In genomic region chr12:108794078-108794711, GRCm38 (mm10) we compare ENCODE assay signal across 8 mouse cellular contexts. TPM values are rescaled to one million over a fixed set of nuclear protein-coding genes. Genes with fewer than 3 reads are reported as not detected.
DNase-seq lines count a peak whose midpoint lies in the region; ATAC-seq and TF ChIP-seq lines count a peak whose summit lies in the region.

No protein-coding gene starts in this region.

- peak; percentile 61 for DNase-seq in c-Kit-positive CD71-negative TER-119-negative erythroid progenitor cells, embryonic 14.5 days (ENCODE audit: low read depth)
- peak; percentile 92 for DNase-seq in forebrain, embryonic 11.5 days (ENCODE audit: low spot score)
- peak; percentile 93 for DNase-seq in heart, postnatal 0 days (ENCODE audit: low spot score)
- DNase-seq in kidney, postnatal 4 days, result peak; percentile 86 to 92
- peak; percentile 80 to 84 for DNase-seq in lung, adult 18-20 months

- TF ChIP-seq CTCF in E14TG2a.4 (conservative IDR thresholded peaks at IDR 0.05; ENCODE audit: low read length), result no peak
- TF ChIP-seq CTCF in heart, postnatal 0 days (IDR thresholded peaks at IDR 0.05; ENCODE audit: low read depth), result no peak
- no peak for TF ChIP-seq CTCF in testis, adult 2 months (IDR thresholded peaks at IDR 0.05; ENCODE audit: control insufficient read depth, insufficient read depth, insufficient replicate concordance, low read depth, low read length)

- peak overlapping the region; percentile 97 for H3K27ac ChIP-seq in forebrain, embryonic 11.5 days (ENCODE audit: low read depth, low read length)
- H3K27ac ChIP-seq in heart, postnatal 0 days (ENCODE audit: low read depth), result peak overlapping the region; percentile 99
- peak overlapping the region; percentile 98 for H3K27ac ChIP-seq in neural tube, embryonic 14.5 days (ENCODE audit: low read depth, low read length)
- peak overlapping the region; percentile 94 for H3K27ac ChIP-seq in testis, adult 2 months (ENCODE audit: control insufficient read depth, insufficient read depth, low read depth, low read length)

- peak overlapping the region; percentile 79 for H3K4me2 ChIP-seq in forebrain, embryonic 11.5 days (ENCODE audit: low read depth, low read length, severe bottlenecking)
- H3K4me2 ChIP-seq in heart, postnatal 0 days (ENCODE audit: low read depth, low read length), result peak overlapping the region; percentile 72
- H3K4me2 ChIP-seq in neural tube, embryonic 14.5 days (ENCODE audit: low read depth, low read length), result peak overlapping the region; percentile 89

- no peaks in the 10 kb centered on the region for H3K9me3 ChIP-seq in E14TG2a.4 (ENCODE audit: low read length)
- H3K9me3 ChIP-seq in forebrain, embryonic 11.5 days (ENCODE audit: control insufficient read depth, low read length), result no peaks in the 10 kb centered on the region
- H3K9me3 ChIP-seq in heart, postnatal 0 days (replicated peaks; ENCODE audit: control insufficient read depth, low read length), result no peaks in the 10 kb centered on the region
- H3K9me3 ChIP-seq in neural tube, embryonic 14.5 days (ENCODE audit: control insufficient read depth, low read length), result no peaks in the 10 kb centered on the region

- H3K4me3 ChIP-seq in E14TG2a.4 (replicated peaks; ENCODE audit: low read length), result peak overlapping the region; percentile 94
- H3K4me3 ChIP-seq in forebrain, embryonic 11.5 days (ENCODE audit: low read depth, low read length), result peak overlapping the region; percentile 100
- H3K4me3 ChIP-seq in heart, postnatal 0 days (ENCODE audit: low read depth, low read length), result peak overlapping the region; percentile 97
- H3K4me3 ChIP-seq in neural tube, embryonic 14.5 days (ENCODE audit: low read depth, low read length), result peak overlapping the region; percentile 99
- H3K4me3 ChIP-seq in testis, adult 2 months (ENCODE audit: control insufficient read depth, low read depth, low read length), result peak overlapping the region; percentile 91

- peaks cover 64% of the 10 kb centered on the region for H3K4me1 ChIP-seq in E14TG2a.4 (replicated peaks; ENCODE audit: low read depth, low read length)
- H3K4me1 ChIP-seq in forebrain, embryonic 11.5 days (replicated peaks; ENCODE audit: control insufficient read depth, insufficient read depth, low read length), result peaks cover 6% of the 10 kb centered on the region; the same call in 1 of the 2 replicates
- peaks cover 15% of the 10 kb centered on the region for H3K4me1 ChIP-seq in heart, postnatal 0 days (ENCODE audit: control insufficient read depth, insufficient read depth)
- H3K4me1 ChIP-seq in neural tube, embryonic 14.5 days (ENCODE audit: control insufficient read depth, insufficient read depth, low read length), result peaks cover 30% of the 10 kb centered on the region
- H3K4me1 ChIP-seq in testis, adult 2 months (ENCODE audit: control insufficient read depth, insufficient read depth, low read length), result peaks cover 4% of the 10 kb centered on the region; the same call in 1 of the 2 replicates

- H3K27me3 ChIP-seq in E14TG2a.4 (ENCODE audit: insufficient read depth, low read length), result no peaks in the 10 kb centered on the region
- H3K27me3 ChIP-seq in forebrain, embryonic 11.5 days (ENCODE audit: control insufficient read depth, insufficient read depth, low read length), result no peaks in the 10 kb centered on the region
- H3K27me3 ChIP-seq in heart, postnatal 0 days (ENCODE audit: control insufficient read depth, insufficient read depth, low read length), result no peaks in the 10 kb centered on the region
- H3K27me3 ChIP-seq in neural tube, embryonic 14.5 days (ENCODE audit: control insufficient read depth, insufficient read depth, low read length), result no peaks in the 10 kb centered on the region; the same call in 1 of the 2 replicates
- H3K27me3 ChIP-seq in testis, adult 2 months (ENCODE audit: control insufficient read depth, insufficient read depth, low read length), result no peaks in the 10 kb centered on the region

- no peak for TF ChIP-seq EP300 in heart, postnatal 0 days (IDR thresholded peaks at IDR 0.05; ENCODE audit: low read depth)

- ATAC-seq in forebrain, embryonic 11.5 days (replicated peaks; ENCODE audit: low FRiP score), result peak; percentile 59
- ATAC-seq in heart, postnatal 0 days (ENCODE audit: insufficient read depth, low read depth), result peak; percentile 62
- peak; percentile 69 for ATAC-seq in neural tube, embryonic 14.5 days (ENCODE audit: low read depth)

- peak; percentile 58 for TF ChIP-seq POLR2A in testis, adult 2 months (IDR thresholded peaks at IDR 0.05; ENCODE audit: control insufficient read depth, low read depth, low read length)

- H3K9ac ChIP-seq in forebrain, embryonic 11.5 days (ENCODE audit: low read length), result peak overlapping the region; percentile 89
- peak overlapping the region; percentile 95 for H3K9ac ChIP-seq in heart, postnatal 0 days (replicated peaks; ENCODE audit: low read depth, low read length)
- peak overlapping the region; percentile 92 for H3K9ac ChIP-seq in neural tube, embryonic 14.5 days (replicated peaks; ENCODE audit: low read depth, low read length)

- WGBS in forebrain, embryonic 11.5 days, result under 1% methylated on average over 72 of the region's 94 CpGs
- whole genome bisulfite sequencing in heart, postnatal 0 days, result 2% methylated on average over 67 of the region's 94 CpGs
- 0% methylated on average over 70 of the region's 94 CpGs for WGBS in neural tube, embryonic 14.5 days

- peaks cover 35% of the 10 kb centered on the region for H3K36me3 ChIP-seq in E14TG2a.4 (ENCODE audit: insufficient read depth, low read length)
- no peaks in the 10 kb centered on the region for H3K36me3 ChIP-seq in forebrain, embryonic 11.5 days (ENCODE audit: control insufficient read depth, insufficient read depth, low read length)
- H3K36me3 ChIP-seq in heart, postnatal 0 days (replicated peaks; ENCODE audit: control insufficient read depth, insufficient read depth, low read length), result no peaks in the 10 kb centered on the region
- H3K36me3 ChIP-seq in neural tube, embryonic 14.5 days (ENCODE audit: control insufficient read depth, insufficient read depth, low read length), result no peaks in the 10 kb centered on the region
- H3K36me3 ChIP-seq in testis, adult 2 months (ENCODE audit: control insufficient read depth, insufficient read depth, low read length), result no peaks in the 10 kb centered on the region

RNA-seq across cellular contexts. Expression of gene Yy1, which starts 1.4 kb away (rescaled TPM):
- 20.8 and 22.1 TPM in 2 replicates for polyA plus RNA-seq in forebrain, embryonic 11.5 days (2014; fragmentation: Nextera tagmentation; extraction: Ambion mirVana)
- total RNA-seq in heart, postnatal 0 days (2014; rRNA removed; ENCODE audit: low replicate concordance), result 21.5 and 32.7 TPM in 2 replicates
- 7.1 and 7.6 TPM in 2 replicates for polyA plus RNA-seq in heart, postnatal 0 days (2015; fragmentation: Nextera tagmentation; extraction: Ambion mirVana)
- 14.9 and 15.2 TPM in 2 replicates for polyA plus RNA-seq in neural tube, embryonic 14.5 days (2014; fragmentation: Nextera tagmentation; extraction: Ambion mirVana)
- polyA plus RNA-seq in testis, adult 2 months (2012; rRNA removed), result 6.9 and 7.8 TPM in 2 replicates

RNA-seq across cellular contexts. Expression of gene Slc25a29, which starts 41.5 kb away (rescaled TPM):
- polyA plus RNA-seq in forebrain, embryonic 11.5 days (2014; fragmentation: Nextera tagmentation; extraction: Ambion mirVana), result 13.8 and 14.6 TPM in 2 replicates
- total RNA-seq in heart, postnatal 0 days (2014; rRNA removed; ENCODE audit: low replicate concordance), result 4.4 and 7.0 TPM in 2 replicates
- 2.4 and 3.0 TPM in 2 replicates for polyA plus RNA-seq in heart, postnatal 0 days (2015; fragmentation: Nextera tagmentation; extraction: Ambion mirVana)
- polyA plus RNA-seq in neural tube, embryonic 14.5 days (2014; fragmentation: Nextera tagmentation; extraction: Ambion mirVana), result 16.8 and 18.3 TPM in 2 replicates
- 2.8 and 4.4 TPM in 2 replicates for polyA plus RNA-seq in testis, adult 2 months (2012; rRNA removed)

RNA-seq across cellular contexts. Expression of gene Slc25a47, which starts 41.7 kb away (rescaled TPM):
- 10.0 and 12.2 TPM in 2 replicates for polyA plus RNA-seq in forebrain, embryonic 11.5 days (2014; fragmentation: Nextera tagmentation; extraction: Ambion mirVana)
- total RNA-seq in heart, postnatal 0 days (2014; rRNA removed; ENCODE audit: low replicate concordance), result 11.3 and 15.3 TPM in 2 replicates
- 4.4 and 5.9 TPM in 2 replicates for polyA plus RNA-seq in heart, postnatal 0 days (2015; fragmentation: Nextera tagmentation; extraction: Ambion mirVana)
- 8.2 and 9.4 TPM in 2 replicates for polyA plus RNA-seq in neural tube, embryonic 14.5 days (2014; fragmentation: Nextera tagmentation; extraction: Ambion mirVana)
- 6.8 and 7.8 TPM in 2 replicates for polyA plus RNA-seq in testis, adult 2 months (2012; rRNA removed)

Comparison
In these comparisons a context has a peak if more than half of its experiments do, and no peak if none do; other contexts are left out.
1. Peak in every context shown above with its lines: DNase-seq, ATAC-seq, H3K4me3 ChIP-seq and H3K27ac ChIP-seq.